Mouse (Mus musculus) stomach, postnatal 0 days (tissue): ENCODE results near the gene Cetn3.

Source experiments
- CTCF ChIP-seq: IDR thresholded peaks from 2 replicates; pipeline ENCODE4 v1.5.1; 2016; ENCODE audit warnings: antibody characterized with exemption, low read depth, mild to moderate bottlenecking, moderate library complexity
- EP300 ChIP-seq: optimal IDR thresholded peaks from 2 replicates; pipeline ENCODE3; 2016; ENCODE audit warnings: antibody characterized with exemption

- TF ChIP-seq CTCF: no peak
- no peak for TF ChIP-seq EP300
Observed at GRCm38 (mm10) chr13:81838016-81838415, 55.1 kb downstream of the Cetn3 start.
